In genomic region chr2:147503962-147504361, GRCm38 (mm10) we compare ENCODE assay signal across 24 mouse cellular contexts.
DNase-seq lines count a peak whose midpoint lies in the region; ATAC-seq and TF ChIP-seq lines count a peak whose summit lies in the region.
"Had no signal": no experiment of that assay in that cellular context is flagged by ENCODE, and none has a peak within 500 bp of the region (broad histone marks: within the 10 kb centered on the region; RNA-seq: fewer than 3 reads in every experiment).

No protein-coding gene starts in this region.

- H3K4me3 ChIP-seq in kidney, adult 2 months (ENCODE audit: insufficient read depth, low read depth, low read length) = no peak overlapping the region
- H3K4me3 ChIP-seq in kidney, embryonic 14.5 days (ENCODE audit: low read length) = no peak overlapping the region
- H3K4me3 ChIP-seq in kidney, embryonic 15.5 days (replicated peaks) = no peak overlapping the region
- H3K4me3 ChIP-seq in midbrain, embryonic 11.5 days (ENCODE audit: low read depth, low read length) = no peak overlapping the region
- H3K4me3 ChIP-seq in midbrain, embryonic 16.5 days (ENCODE audit: low read depth, low read length) = no peak overlapping the region
- H3K4me3 ChIP-seq: embryonic facial prominence, embryonic 10.5 days; embryonic facial prominence, embryonic 12.5 days; forebrain, embryonic 13.5 days; forebrain, embryonic 15.5 days had no signal

- TF ChIP-seq CTCF in kidney, adult 2 months (conservative IDR thresholded peaks at IDR 0.05; ENCODE audit: insufficient read depth, insufficient read length, low read depth, low read length) = no peak

- no peaks in the 10 kb centered on the region for H3K9me3 ChIP-seq in kidney, embryonic 14.5 days (ENCODE audit: control insufficient read depth, low read length)
- no peaks in the 10 kb centered on the region for H3K9me3 ChIP-seq in kidney, embryonic 15.5 days (replicated peaks)
- H3K9me3 ChIP-seq in midbrain, embryonic 11.5 days (ENCODE audit: control insufficient read depth, low read length) = no peaks in the 10 kb centered on the region
- H3K9me3 ChIP-seq in midbrain, embryonic 16.5 days (replicated peaks; ENCODE audit: control insufficient read depth, low read length, poor library complexity, severe bottlenecking) = no peaks in the 10 kb centered on the region
- H3K9me3 ChIP-seq: embryonic facial prominence, embryonic 10.5 days; embryonic facial prominence, embryonic 12.5 days; forebrain, embryonic 13.5 days; forebrain, embryonic 15.5 days had no signal

- no peak for TF ChIP-seq POLR2A in kidney, adult 2 months (IDR thresholded peaks at IDR 0.05; ENCODE audit: low read depth, low read length)

- H3K9ac ChIP-seq in kidney, embryonic 14.5 days (ENCODE audit: low read depth, low read length) = no peak overlapping the region
- H3K9ac ChIP-seq in kidney, embryonic 15.5 days = no peak overlapping the region
- H3K9ac ChIP-seq in midbrain, embryonic 11.5 days (ENCODE audit: low read length) = no peak overlapping the region
- no peak overlapping the region for H3K9ac ChIP-seq in midbrain, embryonic 16.5 days (ENCODE audit: low read depth, low read length)
- H3K9ac ChIP-seq: embryonic facial prominence, embryonic 12.5 days; forebrain, embryonic 13.5 days; forebrain, embryonic 15.5 days had no signal

- 22% methylated on average over 4 of the region's 4 CpGs for WGBS in kidney, adult 2 months
- WGBS in kidney, embryonic 14.5 days = 71% methylated on average over 4 of the region's 4 CpGs
- 58% methylated on average over 4 of the region's 4 CpGs for WGBS in kidney, embryonic 15.5 days
- 90% methylated on average over 4 of the region's 4 CpGs for whole genome bisulfite sequencing in midbrain, embryonic 11.5 days
- 87% methylated on average over 4 of the region's 4 CpGs for WGBS in midbrain, embryonic 16.5 days

- H3K36me3 ChIP-seq in kidney, adult 2 months (ENCODE audit: control insufficient read depth, insufficient read depth, low read length) = no peaks in the 10 kb centered on the region
- no peaks in the 10 kb centered on the region for H3K36me3 ChIP-seq in kidney, embryonic 14.5 days (ENCODE audit: control insufficient read depth, insufficient read depth, low read length)
- no peaks in the 10 kb centered on the region for H3K36me3 ChIP-seq in kidney, embryonic 15.5 days
- H3K36me3 ChIP-seq in midbrain, embryonic 11.5 days (ENCODE audit: control insufficient read depth, insufficient read depth, low read length) = no peaks in the 10 kb centered on the region
- H3K36me3 ChIP-seq in midbrain, embryonic 16.5 days (ENCODE audit: control insufficient read depth, insufficient read depth, low read length) = no peaks in the 10 kb centered on the region
- H3K36me3 ChIP-seq: embryonic facial prominence, embryonic 10.5 days; embryonic facial prominence, embryonic 12.5 days; forebrain, embryonic 15.5 days; G1E had no signal

- no peaks in the 10 kb centered on the region for H3K27me3 ChIP-seq in kidney, adult 2 months (replicated peaks; ENCODE audit: control insufficient read depth, insufficient read depth, low read length)
- no peaks in the 10 kb centered on the region for H3K27me3 ChIP-seq in kidney, embryonic 14.5 days (ENCODE audit: control insufficient read depth, insufficient read depth, low read length)
- no peaks in the 10 kb centered on the region for H3K27me3 ChIP-seq in kidney, embryonic 15.5 days
- H3K27me3 ChIP-seq in midbrain, embryonic 11.5 days (ENCODE audit: control insufficient read depth, insufficient read depth, low read length) = no peaks in the 10 kb centered on the region
- H3K27me3 ChIP-seq in midbrain, embryonic 16.5 days (ENCODE audit: control insufficient read depth, insufficient read depth, low read depth, low read length) = no peaks in the 10 kb centered on the region
- H3K27me3 ChIP-seq: CH12.LX; embryonic facial prominence, embryonic 12.5 days; forebrain, embryonic 13.5 days; forebrain, embryonic 15.5 days; Patski had no signal

- H3K27ac ChIP-seq in kidney, adult 2 months (ENCODE audit: insufficient read depth, low read depth, low read length) = no peak overlapping the region
- no peak overlapping the region for H3K27ac ChIP-seq in kidney, embryonic 14.5 days (ENCODE audit: low read depth, low read length)
- no peak overlapping the region for H3K27ac ChIP-seq in kidney, embryonic 15.5 days
- H3K27ac ChIP-seq in midbrain, embryonic 11.5 days (ENCODE audit: low read depth, low read length) = no peak overlapping the region
- H3K27ac ChIP-seq in midbrain, embryonic 16.5 days (ENCODE audit: low read length) = no peak overlapping the region
- H3K27ac ChIP-seq: embryonic facial prominence, embryonic 10.5 days; embryonic facial prominence, embryonic 12.5 days; forebrain, embryonic 13.5 days; forebrain, embryonic 15.5 days had no signal

- H3K4me1 ChIP-seq in kidney, adult 2 months (ENCODE audit: control insufficient read depth, insufficient read depth, low read length) = peaks cover 2% of the 10 kb centered on the region; the same call in 1 of the 2 replicates
- H3K4me1 ChIP-seq in kidney, embryonic 14.5 days (ENCODE audit: control insufficient read depth, insufficient read depth, low read length) = no peaks in the 10 kb centered on the region
- no peaks in the 10 kb centered on the region for H3K4me1 ChIP-seq in kidney, embryonic 15.5 days
- H3K4me1 ChIP-seq in midbrain, embryonic 11.5 days (ENCODE audit: control insufficient read depth, insufficient read depth, low read length) = no peaks in the 10 kb centered on the region
- no peaks in the 10 kb centered on the region for H3K4me1 ChIP-seq in midbrain, embryonic 16.5 days (ENCODE audit: control insufficient read depth, insufficient read depth, low read length)
- H3K4me1 ChIP-seq: embryonic facial prominence, embryonic 10.5 days; embryonic facial prominence, embryonic 12.5 days; forebrain, embryonic 13.5 days; forebrain, embryonic 15.5 days had no signal

- ATAC-seq in kidney, embryonic 14.5 days (ENCODE audit: low FRiP score, low TSS enrichment) = no peak; the same call in 1 of the 2 replicates
- peak; percentile 86 for ATAC-seq in kidney, embryonic 15.5 days (replicated peaks; ENCODE audit: low FRiP score)
- no peak for ATAC-seq in midbrain, embryonic 11.5 days (ENCODE audit: low FRiP score)
- no peak for ATAC-seq in midbrain, embryonic 16.5 days
- ATAC-seq: activated CD4-positive, CD25-positive, alpha-beta regulatory T cell, adult 4 months; CD4-positive, CD25-positive, alpha-beta regulatory T cell, adult 4 months; forebrain, embryonic 13.5 days; forebrain, embryonic 15.5 days; Patski had no signal

- DNase-seq in kidney, adult 2 months = peak; percentile 12
- no peak for DNase-seq in kidney, postnatal 25 days
- DNase-seq in midbrain, embryonic 11.5 days (ENCODE audit: low spot score, missing footprints) = peak; percentile 14
- DNase-seq: adrenal gland, adult 8-10 months; adrenal gland, postnatal 14 days; adrenal gland, postnatal 36 days; B cell, adult 2 months; cerebellum, adult 11-12 months; cerebellum, adult 2 months; cerebellum, adult 9-10 months; cerebellum, postnatal 10 days; cerebellum, postnatal 25 days had no signal

- H3K4me2 ChIP-seq in kidney, embryonic 14.5 days (replicated peaks; ENCODE audit: low read depth, low read length) = no peak overlapping the region
- H3K4me2 ChIP-seq in kidney, embryonic 15.5 days = no peak overlapping the region
- H3K4me2 ChIP-seq in midbrain, embryonic 11.5 days = no peak overlapping the region
- no peak overlapping the region for H3K4me2 ChIP-seq in midbrain, embryonic 16.5 days (ENCODE audit: low read length)
- H3K4me2 ChIP-seq: embryonic facial prominence, embryonic 12.5 days; forebrain, embryonic 13.5 days; forebrain, embryonic 15.5 days had no signal

Comparison
In these comparisons a context has a peak if more than half of its experiments do, and no peak if none do; other contexts are left out.
1. DNase-seq: peak in kidney, adult 2 months (single experiment) and midbrain, embryonic 11.5 days (single experiment); none in kidney, postnatal 25 days (0 of 2).